Mouse (Mus musculus): ENCODE measurements around the gene Sntb2. TPM values are rescaled to one million over a fixed set of nuclear protein-coding genes. Genes with fewer than 3 reads are reported as not detected.

The Sntb2 gene
- polyA plus RNA-seq, 1 experiment from 2014 or later = 4.9 TPM

DNA sequence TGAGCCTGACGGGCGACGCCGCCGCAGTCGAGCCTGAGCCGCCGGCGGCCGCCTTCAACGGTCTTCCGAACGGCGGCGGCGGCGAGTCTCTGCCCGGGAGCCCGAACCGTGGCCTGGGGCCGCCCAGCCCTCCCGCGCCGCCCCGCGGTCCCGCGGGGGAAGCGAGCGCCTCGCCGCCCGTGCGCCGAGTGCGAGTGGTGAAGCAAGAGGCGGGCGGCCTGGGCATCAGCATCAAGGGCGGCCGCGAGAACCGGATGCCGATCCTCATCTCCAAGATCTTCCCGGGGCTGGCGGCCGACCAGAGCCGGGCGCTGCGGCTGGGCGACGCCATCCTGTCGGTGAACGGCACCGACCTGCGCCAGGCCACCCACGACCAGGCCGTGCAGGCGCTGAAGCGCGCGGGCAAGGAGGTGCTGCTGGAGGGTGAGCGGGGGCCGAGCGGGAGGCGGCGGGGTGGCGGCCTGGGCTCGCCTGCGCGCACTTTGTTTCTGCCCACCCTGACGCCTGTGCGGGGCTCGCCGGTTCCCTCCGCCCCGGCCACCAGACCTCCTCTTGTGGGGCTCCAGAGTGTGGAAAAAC, 438 bp downstream of the Sntb2 start:
- peak overlapping the region; percentile 72; the same call in 1 of the 2 replicates for H3K27ac ChIP-seq (ENCODE audit: low read depth, low read length)
- peaks cover 20% of the 10 kb centered on the region for H3K4me1 ChIP-seq (replicated peaks; ENCODE audit: control insufficient read depth, insufficient read depth, low read length)
- ATAC-seq (replicated peaks; ENCODE audit: low FRiP score) = peak; percentile 59
- H3K4me3 ChIP-seq (ENCODE audit: low read depth, low read length) = peak overlapping the region; percentile 78
- under 1% methylated on average over 63 of the region's 76 CpGs for WGBS
- H3K36me3 ChIP-seq (ENCODE audit: control insufficient read depth, insufficient read depth, low read length) = no peaks in the 10 kb centered on the region
- DNase-seq (ENCODE audit: low spot score) = peak; percentile 69
- H3K27me3 ChIP-seq (replicated peaks; ENCODE audit: control insufficient read depth, insufficient read depth, low read length) = peaks cover 8% of the 10 kb centered on the region; the same call in 1 of the 2 replicates
- H3K4me2 ChIP-seq = peak overlapping the region; percentile 85
- no peaks in the 10 kb centered on the region for H3K9me3 ChIP-seq (ENCODE audit: control insufficient read depth, low read length)
- H3K9ac ChIP-seq (ENCODE audit: low read depth, low read length) = peak overlapping the region; percentile 77

- 0 out of 2 replicates have a peak, but pooled peaks have one; percentile 3 for ATAC-seq (replicated peaks; ENCODE audit: low FRiP score)
- peaks cover 8% of the 10 kb centered on the region; the same call in 1 of the 2 replicates for H3K27me3 ChIP-seq (replicated peaks; ENCODE audit: control insufficient read depth, insufficient read depth, low read length)
- no peaks in the 10 kb centered on the region for H3K36me3 ChIP-seq (ENCODE audit: control insufficient read depth, insufficient read depth, low read length)
- 3% methylated on average over 26 of the region's 26 CpGs for WGBS
- peak overlapping the region; percentile 78 for H3K4me3 ChIP-seq (ENCODE audit: low read depth, low read length)
- H3K9me3 ChIP-seq (ENCODE audit: control insufficient read depth, low read length) = no peaks in the 10 kb centered on the region
- DNase-seq (ENCODE audit: low spot score) = no peak
- peak overlapping the region; percentile 85 for H3K4me2 ChIP-seq
- peak overlapping the region; percentile 77 for H3K9ac ChIP-seq (ENCODE audit: low read depth, low read length)
- H3K27ac ChIP-seq (ENCODE audit: low read depth, low read length) = no peak overlapping the region
- peaks cover 20% of the 10 kb centered on the region for H3K4me1 ChIP-seq (replicated peaks; ENCODE audit: control insufficient read depth, insufficient read depth, low read length)
Observed at GRCm38 (mm10) chr8:106936478-106937051, 1.0 kb downstream of the Sntb2 start.

- H3K9me3 ChIP-seq (ENCODE audit: control insufficient read depth, low read length) = no peaks in the 10 kb centered on the region
- no peak overlapping the region; the same call in 1 of the 2 replicates for H3K9ac ChIP-seq (ENCODE audit: low read depth, low read length)
- peaks cover 20% of the 10 kb centered on the region for H3K4me1 ChIP-seq (replicated peaks; ENCODE audit: control insufficient read depth, insufficient read depth, low read length)
- 51% methylated on average over 14 of the region's 14 CpGs for WGBS
- H3K4me2 ChIP-seq = peak overlapping the region; percentile 85
- peak overlapping the region; percentile 78 for H3K4me3 ChIP-seq (ENCODE audit: low read depth, low read length)
- peaks cover 8% of the 10 kb centered on the region; the same call in 1 of the 2 replicates for H3K27me3 ChIP-seq (replicated peaks; ENCODE audit: control insufficient read depth, insufficient read depth, low read length)
- DNase-seq (ENCODE audit: low spot score) = no peak
- no peak for ATAC-seq (replicated peaks; ENCODE audit: low FRiP score)
- H3K27ac ChIP-seq (ENCODE audit: low read depth, low read length) = no peak overlapping the region
- H3K36me3 ChIP-seq (ENCODE audit: control insufficient read depth, insufficient read depth, low read length) = no peaks in the 10 kb centered on the region
Observed at GRCm38 (mm10) chr8:106937081-106937800, 1.7 kb downstream of the Sntb2 start.

GRCm38 (mm10) chr8:106941806-106942205, 6.3 kb downstream of the Sntb2 start:
- H3K9me3 ChIP-seq (ENCODE audit: control insufficient read depth, low read length) = no peaks in the 10 kb centered on the region
- no peak overlapping the region for H3K27ac ChIP-seq (ENCODE audit: low read depth, low read length)
- no peak overlapping the region for H3K9ac ChIP-seq (ENCODE audit: low read depth, low read length)
- H3K4me2 ChIP-seq = no peak overlapping the region
- no peak overlapping the region for H3K4me3 ChIP-seq (ENCODE audit: low read depth, low read length)
- peaks cover 5% of the 10 kb centered on the region; the same call in 1 of the 2 replicates for H3K27me3 ChIP-seq (replicated peaks; ENCODE audit: control insufficient read depth, insufficient read depth, low read length)
- H3K4me1 ChIP-seq (replicated peaks; ENCODE audit: control insufficient read depth, insufficient read depth, low read length) = peaks cover 8% of the 10 kb centered on the region
- DNase-seq (ENCODE audit: low spot score) (no peak), ATAC-seq (replicated peaks; ENCODE audit: low FRiP score) (no peak)
- 96% methylated on average over 3 of the region's 3 CpGs for WGBS
- H3K36me3 ChIP-seq (ENCODE audit: control insufficient read depth, insufficient read depth, low read length) = no peaks in the 10 kb centered on the region

DNA sequence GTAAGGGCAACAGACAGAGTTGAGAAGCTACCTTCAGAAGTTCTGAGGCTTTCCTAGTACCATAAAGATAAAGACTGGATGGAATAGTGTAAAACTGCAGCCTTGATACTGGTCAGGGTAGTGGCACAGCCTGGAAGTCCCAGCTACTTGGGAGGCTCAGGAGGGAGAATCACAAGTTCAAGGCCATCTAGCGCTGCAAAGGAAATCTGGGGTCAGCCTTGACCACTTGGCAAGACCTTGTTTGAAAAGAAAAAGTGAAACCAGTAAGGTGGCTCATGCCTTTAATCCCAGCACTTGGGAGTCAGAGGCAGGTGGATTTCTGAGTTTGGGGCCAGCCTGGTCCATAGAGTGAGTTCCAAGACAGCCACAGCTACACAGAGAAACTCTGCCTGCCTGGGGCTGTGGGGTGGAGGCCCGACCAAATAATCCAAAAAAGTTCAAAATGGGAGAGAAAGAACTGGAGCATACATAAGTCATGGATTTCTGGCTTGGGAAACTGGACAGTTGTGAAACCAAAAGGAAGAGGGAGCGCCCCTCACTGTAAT, 8.4 kb downstream of the Sntb2 start:
- DNase-seq (ENCODE audit: low spot score) = no peak
- no peak overlapping the region for H3K27ac ChIP-seq (ENCODE audit: low read depth, low read length)

DNA sequence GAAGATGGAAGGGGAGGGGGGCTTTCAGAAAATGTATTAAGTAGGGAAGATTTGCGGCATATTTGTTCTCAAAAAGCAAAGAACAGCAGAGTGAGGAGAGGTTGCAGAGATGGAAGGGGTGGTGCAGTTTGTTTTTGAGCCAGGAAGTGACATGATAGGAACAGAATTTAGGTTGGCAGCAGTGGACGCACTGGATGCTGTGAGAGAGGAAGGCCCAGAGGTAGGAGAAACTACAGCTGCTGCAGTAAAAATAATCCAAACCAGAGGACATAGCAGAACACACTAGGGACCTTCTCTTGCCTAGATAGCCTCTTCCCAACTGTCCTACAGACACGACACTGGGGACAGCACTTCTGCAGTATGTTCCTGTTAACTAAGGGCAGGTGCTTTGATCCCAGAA, 9.2 kb downstream of the Sntb2 start:
- Histone ChIP-seq H3K27me3 (replicated peaks; ENCODE audit: control insufficient read depth, insufficient read depth, low read length) (no peaks in the 10 kb centered on the region), H3K27ac (ENCODE audit: low read depth, low read length) (no peak overlapping the region), H3K9me3 (ENCODE audit: control insufficient read depth, low read length) (no peaks in the 10 kb centered on the region), H3K9ac (ENCODE audit: low read depth, low read length) (no peak overlapping the region), H3K4me1 (replicated peaks; ENCODE audit: control insufficient read depth, insufficient read depth, low read length) (no peaks in the 10 kb centered on the region), H3K4me3 (ENCODE audit: low read depth, low read length) (no peak overlapping the region), H3K36me3 (ENCODE audit: control insufficient read depth, insufficient read depth, low read length) (no peaks in the 10 kb centered on the region), H3K4me2 (no peak overlapping the region)
- 68% methylated on average over 3 of the region's 3 CpGs for WGBS
- DNase-seq (ENCODE audit: low spot score) = no peak
- no peak for ATAC-seq (replicated peaks; ENCODE audit: low FRiP score)

More for the DNA sequence above, 8.4 kb downstream of the Sntb2 start:
- no peak overlapping the region for H3K4me3 ChIP-seq (ENCODE audit: low read depth, low read length)
- H3K4me1 ChIP-seq (replicated peaks; ENCODE audit: control insufficient read depth, insufficient read depth, low read length) = no peaks in the 10 kb centered on the region
- H3K4me2 ChIP-seq = no peak overlapping the region
- ATAC-seq (replicated peaks; ENCODE audit: low FRiP score) = no peak
- H3K9ac ChIP-seq (ENCODE audit: low read depth, low read length) = no peak overlapping the region
- WGBS = 81% methylated on average over 3 of the region's 3 CpGs
- no peaks in the 10 kb centered on the region for H3K36me3 ChIP-seq (ENCODE audit: control insufficient read depth, insufficient read depth, low read length)
- H3K27me3 ChIP-seq (replicated peaks; ENCODE audit: control insufficient read depth, insufficient read depth, low read length) = no peaks in the 10 kb centered on the region
- H3K9me3 ChIP-seq (ENCODE audit: control insufficient read depth, low read length) = no peaks in the 10 kb centered on the region

GRCm38 (mm10) chr8:106948678-106949243, 13.2 kb downstream of the Sntb2 start:
- no peaks in the 10 kb centered on the region for H3K36me3 ChIP-seq (ENCODE audit: control insufficient read depth, insufficient read depth, low read length)
- ATAC-seq (replicated peaks; ENCODE audit: low FRiP score) (no peak), DNase-seq (ENCODE audit: low spot score) (no peak)
- no peak overlapping the region for H3K4me2 ChIP-seq
- H3K27ac ChIP-seq (ENCODE audit: low read depth, low read length) = no peak overlapping the region
- no peaks in the 10 kb centered on the region for H3K27me3 ChIP-seq (replicated peaks; ENCODE audit: control insufficient read depth, insufficient read depth, low read length)
- H3K9me3 ChIP-seq (ENCODE audit: control insufficient read depth, low read length) = no peaks in the 10 kb centered on the region
- H3K9ac ChIP-seq (ENCODE audit: low read depth, low read length) = no peak overlapping the region
- no peak overlapping the region for H3K4me3 ChIP-seq (ENCODE audit: low read depth, low read length)
- WGBS = 74% methylated on average over 3 of the region's 3 CpGs
- no peaks in the 10 kb centered on the region for H3K4me1 ChIP-seq (replicated peaks; ENCODE audit: control insufficient read depth, insufficient read depth, low read length)

- Histone ChIP-seq H3K4me1 (replicated peaks; ENCODE audit: control insufficient read depth, insufficient read depth, low read length) (no peaks in the 10 kb centered on the region), H3K27ac (ENCODE audit: low read depth, low read length) (no peak overlapping the region), H3K27me3 (replicated peaks; ENCODE audit: control insufficient read depth, insufficient read depth, low read length) (no peaks in the 10 kb centered on the region), H3K4me3 (ENCODE audit: low read depth, low read length) (no peak overlapping the region), H3K36me3 (ENCODE audit: control insufficient read depth, insufficient read depth, low read length) (no peaks in the 10 kb centered on the region), H3K9me3 (ENCODE audit: control insufficient read depth, low read length) (no peaks in the 10 kb centered on the region), H3K9ac (ENCODE audit: low read depth, low read length) (no peak overlapping the region), H3K4me2 (no peak overlapping the region)
- DNase-seq (ENCODE audit: low spot score) (no peak), ATAC-seq (replicated peaks; ENCODE audit: low FRiP score) (no peak)
- 72% methylated on average over 4 of the region's 4 CpGs for WGBS
Observed at GRCm38 (mm10) chr8:106951707-106952106, 16.2 kb downstream of the Sntb2 start.
